In the genomic region with DNA sequence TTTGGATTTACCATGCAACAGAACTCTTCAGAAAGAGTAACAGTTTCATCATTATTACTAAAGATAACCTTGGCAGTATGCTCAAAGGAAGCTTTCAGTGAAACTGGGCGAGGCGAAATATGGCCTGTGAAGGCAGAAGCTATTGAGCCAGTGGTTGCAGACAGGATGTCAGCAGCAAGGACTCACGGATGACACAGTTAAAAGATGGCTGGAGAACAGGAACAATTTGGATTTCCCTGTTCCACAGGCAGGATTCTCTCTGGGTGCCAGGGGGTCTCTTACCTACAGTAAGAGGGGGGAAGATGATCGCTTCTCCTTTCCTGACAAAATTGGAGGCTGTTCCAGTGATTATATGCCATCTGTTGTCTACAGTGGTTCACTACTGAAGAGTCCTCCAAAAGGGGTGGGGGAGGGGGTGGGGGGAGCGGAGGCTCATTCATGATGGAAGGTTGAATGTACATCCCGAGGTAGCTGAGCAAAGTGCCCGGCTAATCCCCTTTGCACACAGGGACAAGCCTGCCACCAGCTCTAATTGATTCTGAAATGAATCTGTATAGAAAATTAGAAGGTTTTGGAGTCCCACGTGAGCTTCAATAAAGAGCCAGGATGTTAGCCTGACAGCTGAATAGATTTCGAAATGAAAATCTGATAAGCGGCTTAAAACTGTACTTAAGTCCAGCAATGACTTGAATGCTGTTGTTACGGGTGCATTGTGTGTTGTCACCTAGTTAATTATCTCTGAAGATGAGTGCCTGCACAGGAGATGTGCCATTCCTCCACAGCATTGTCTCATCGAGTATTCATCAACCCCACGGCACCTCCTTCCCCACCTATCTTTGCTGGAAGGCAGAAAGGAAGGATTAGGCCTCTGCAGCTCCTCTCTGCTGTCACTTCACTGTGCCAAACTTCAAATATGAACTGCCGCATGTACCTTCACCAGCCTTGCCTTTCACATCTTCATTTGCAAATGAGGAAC, we compare ENCODE assay signal across 12 mouse cellular contexts.
A peak's percentile ranks its signal among the peaks of the same experiment; 100 is the strongest.
DNase-seq lines count a peak whose midpoint lies in the region; ATAC-seq lines count a peak whose summit lies in the region.
"Had no signal": no experiment of that assay in that cellular context is flagged by ENCODE, and none has a peak within 500 bp of the region (broad histone marks: within the 10 kb centered on the region; RNA-seq: fewer than 3 reads in every experiment).

No protein-coding gene starts in this region.

- 67% methylated on average over 14 of the region's 14 CpGs for WGBS in neural tube, embryonic 13.5 days
- WGBS in neural tube, embryonic 15.5 days = 70% methylated on average over 14 of the region's 14 CpGs
- WGBS in hindbrain, embryonic 13.5 days = 48% methylated on average over 14 of the region's 14 CpGs
- 75% methylated on average over 14 of the region's 14 CpGs for WGBS in intestine, embryonic 16.5 days

- peak; percentile 8 for DNase-seq in embryo, embryonic 9.5 days (ENCODE audit: extremely low spot score)
- DNase-seq in retina, adult 2 months (ENCODE audit: low read depth, low spot score) = peak; percentile 11
- no peak for DNase-seq in heart, postnatal 14 days
- no peak for DNase-seq in kidney, postnatal 4 days
- DNase-seq: gastrocnemius, postnatal 36 days; right cerebral cortex, postnatal 14 days had no signal

- H3K27me3 ChIP-seq in neural tube, embryonic 13.5 days = no peaks in the 10 kb centered on the region
- no peaks in the 10 kb centered on the region for H3K27me3 ChIP-seq in neural tube, embryonic 15.5 days (replicated peaks)
- H3K27me3 ChIP-seq in hindbrain, embryonic 13.5 days = no peaks in the 10 kb centered on the region
- H3K27me3 ChIP-seq in intestine, embryonic 16.5 days (replicated peaks; ENCODE audit: control insufficient read depth, insufficient read depth, low read length) = no peaks in the 10 kb centered on the region
- H3K27me3 ChIP-seq: limb, embryonic 13.5 days had no signal

- 0 out of 2 replicates have a peak overlapping the region, but pooled peaks have one; percentile 29 for H3K27ac ChIP-seq in neural tube, embryonic 13.5 days (replicated peaks)
- H3K27ac ChIP-seq in neural tube, embryonic 15.5 days (replicated peaks) = no peak overlapping the region
- H3K27ac ChIP-seq in hindbrain, embryonic 13.5 days = peak overlapping the region; percentile 64
- no peak overlapping the region for H3K27ac ChIP-seq in intestine, embryonic 16.5 days (ENCODE audit: low read length)
- H3K27ac ChIP-seq: limb, embryonic 13.5 days had no signal

- no peak overlapping the region for H3K9ac ChIP-seq in neural tube, embryonic 13.5 days
- no peak overlapping the region for H3K9ac ChIP-seq in neural tube, embryonic 15.5 days (replicated peaks)
- H3K9ac ChIP-seq in hindbrain, embryonic 13.5 days = peak overlapping the region; percentile 39; the same call in 1 of the 2 replicates
- no peak overlapping the region for H3K9ac ChIP-seq in intestine, embryonic 16.5 days (ENCODE audit: low read depth, low read length)
- H3K9ac ChIP-seq: limb, embryonic 13.5 days had no signal

- H3K9me3 ChIP-seq in neural tube, embryonic 13.5 days = no peaks in the 10 kb centered on the region
- no peaks in the 10 kb centered on the region for H3K9me3 ChIP-seq in neural tube, embryonic 15.5 days (replicated peaks)
- H3K9me3 ChIP-seq in hindbrain, embryonic 13.5 days = no peaks in the 10 kb centered on the region
- no peaks in the 10 kb centered on the region for H3K9me3 ChIP-seq in intestine, embryonic 16.5 days (ENCODE audit: control insufficient read depth, low read length)
- H3K9me3 ChIP-seq: limb, embryonic 13.5 days had no signal

- intact Hi-C loops in heart, postnatal 14 days (cut with DNase I) = no loop called here

- ATAC-seq in neural tube, embryonic 13.5 days (ENCODE audit: low read depth) = no peak
- no peak for ATAC-seq in neural tube, embryonic 15.5 days (ENCODE audit: low FRiP score)
- ATAC-seq in hindbrain, embryonic 13.5 days (ENCODE audit: low FRiP score) = peak; percentile 91
- ATAC-seq in intestine, embryonic 16.5 days = no peak

- no peaks in the 10 kb centered on the region for H3K36me3 ChIP-seq in neural tube, embryonic 13.5 days
- no peaks in the 10 kb centered on the region for H3K36me3 ChIP-seq in neural tube, embryonic 15.5 days
- H3K36me3 ChIP-seq in hindbrain, embryonic 13.5 days = no peaks in the 10 kb centered on the region
- no peaks in the 10 kb centered on the region for H3K36me3 ChIP-seq in intestine, embryonic 16.5 days (ENCODE audit: control insufficient read depth, insufficient read depth, low read length)
- H3K36me3 ChIP-seq: limb, embryonic 13.5 days had no signal

- no peaks in the 10 kb centered on the region for H3K4me1 ChIP-seq in neural tube, embryonic 13.5 days (replicated peaks)
- H3K4me1 ChIP-seq in neural tube, embryonic 15.5 days = 0 out of 2 replicates have a peak, but pooled peaks cover 5% of the 10 kb centered on the region
- peaks cover 9% of the 10 kb centered on the region; the same call in 1 of the 2 replicates for H3K4me1 ChIP-seq in hindbrain, embryonic 13.5 days (replicated peaks)
- no peaks in the 10 kb centered on the region for H3K4me1 ChIP-seq in intestine, embryonic 16.5 days (ENCODE audit: control insufficient read depth, insufficient read depth, low read length)
- H3K4me1 ChIP-seq: limb, embryonic 13.5 days had no signal

- no peak overlapping the region for H3K4me2 ChIP-seq in neural tube, embryonic 13.5 days
- no peak overlapping the region for H3K4me2 ChIP-seq in neural tube, embryonic 15.5 days
- peak overlapping the region; percentile 8; the same call in 1 of the 2 replicates for H3K4me2 ChIP-seq in hindbrain, embryonic 13.5 days
- no peak overlapping the region for H3K4me2 ChIP-seq in intestine, embryonic 16.5 days (ENCODE audit: low read depth, low read length)
- H3K4me2 ChIP-seq: limb, embryonic 13.5 days had no signal

- no peak overlapping the region for H3K4me3 ChIP-seq in neural tube, embryonic 13.5 days
- no peak overlapping the region for H3K4me3 ChIP-seq in neural tube, embryonic 15.5 days (replicated peaks)
- H3K4me3 ChIP-seq in hindbrain, embryonic 13.5 days = no peak overlapping the region
- no peak overlapping the region for H3K4me3 ChIP-seq in intestine, embryonic 16.5 days (ENCODE audit: low read length)
- H3K4me3 ChIP-seq: limb, embryonic 13.5 days; myocyte had no signal

Comparison
In these comparisons a context has a peak if more than half of its experiments do, and no peak if none do; other contexts are left out.
1. H3K27ac ChIP-seq: peak in neural tube, embryonic 13.5 days (single experiment) and hindbrain, embryonic 13.5 days (single experiment); none in neural tube, embryonic 15.5 days (single experiment) and intestine, embryonic 16.5 days (single experiment).
2. DNase-seq: peak in embryo, embryonic 9.5 days (single experiment) and retina, adult 2 months (single experiment); none in heart, postnatal 14 days (0 of 2) and kidney, postnatal 4 days (0 of 2).